Mouse (Mus musculus) midbrain, embryonic 15.5 days (tissue): ENCODE results near the gene Armh3. TPM values are rescaled to one million over a fixed set of nuclear protein-coding genes. Genes with fewer than 3 reads are reported as not detected.

Source experiments
- ATAC-seq: fragments of 200-750 bp; cut with Nextera tagmentation; replicated peaks from 2 replicates; pipeline ENCODE4 v1.8.0; 2017; ENCODE audit warnings: moderate TSS enrichment
- H3K27ac ChIP-seq: fragments of 300-500 bp; sonication (generic); 2 replicates; pipeline ENCODE4 v1.5.1; 2015; ENCODE audit warnings: mild to moderate bottlenecking, inconsistent platforms
- H3K27me3 ChIP-seq: fragments of 300-500 bp; sonication (generic); replicated peaks from 2 replicates; pipeline ENCODE4 v1.6.1; 2015; ENCODE audit warnings: inconsistent platforms
- H3K36me3 ChIP-seq: fragments of 300-500 bp; sonication (generic); replicated peaks from 2 replicates; pipeline ENCODE4 v1.6.1; 2015; ENCODE audit warnings: inconsistent platforms
- H3K4me1 ChIP-seq: fragments of 300-500 bp; sonication (generic); 2 replicates; pipeline ENCODE4 v1.6.1; 2015; ENCODE audit warnings: inconsistent platforms
- H3K4me2 ChIP-seq: fragments of 300-500 bp; sonication (generic); 2 replicates; pipeline ENCODE4 v1.6.1; 2015; ENCODE audit warnings: inconsistent platforms, mild to moderate bottlenecking, moderate library complexity
- H3K4me3 ChIP-seq: fragments of 300-500 bp; sonication (generic); 2 replicates; pipeline ENCODE4 v1.5.1; 2015; ENCODE audit warnings: mild to moderate bottlenecking, inconsistent platforms
- H3K9ac ChIP-seq: fragments of 300-500 bp; sonication (generic); 2 replicates; pipeline ENCODE4 v1.6.1; 2015; ENCODE audit warnings: mild to moderate bottlenecking, inconsistent platforms
- H3K9me3 ChIP-seq: fragments of 300-500 bp; sonication (generic); 2 replicates; pipeline ENCODE4 v1.6.1; 2016; ENCODE audit warnings: inconsistent platforms
- WGBS: fragments of 180-500 bp; shearing (Covaris S2); methylation state at CpG from one replicate; pipeline ENCODE4 v1.1.7; 2015; ENCODE audit warnings: mixed read lengths; 5-methylcytosine and 5-hydroxymethylcytosine counted together
- polyA plus RNA-seq: library from polyadenylated mRNA; unstranded; fragments of >200 nt; fragmentation: Nextera tagmentation; extraction: Ambion mirVana; gene quantifications from 2 replicates; pipeline ENCODE4 v1.2.1, GENCODE M21; 2015

Gene Armh3
- polyA plus RNA-seq, 1 experiment from 2014 or later: 25.4 TPM

- Histone ChIP-seq H3K9ac (no peak overlapping the region), H3K9me3 (no peaks in the 10 kb centered on the region), H3K27me3 (no peaks in the 10 kb centered on the region), H3K27ac (no peak overlapping the region), H3K4me1 (peaks cover 6% of the 10 kb centered on the region; the same call in 1 of the 2 replicates), H3K36me3 (no peaks in the 10 kb centered on the region), H3K4me2 (no peak overlapping the region), H3K4me3 (no peak overlapping the region)
- no peak for ATAC-seq
- whole genome bisulfite sequencing: 68% methylated on average over 3 of the region's 3 CpGs
These were observed 210.8 kb downstream of the Armh3 start for GRCm38 (mm10) chr19:45787450-45787849.

GRCm38 (mm10) chr19:45785470-45785869 is 212.8 kb downstream of the Armh3 start:
- Histone ChIP-seq H3K4me1 (peaks cover 24% of the 10 kb centered on the region), H3K4me2 (no peak overlapping the region), H3K36me3 (no peaks in the 10 kb centered on the region), H3K4me3 (no peak overlapping the region), H3K9ac (no peak overlapping the region), H3K27me3 (no peaks in the 10 kb centered on the region), H3K27ac (no peak overlapping the region), H3K9me3 (no peaks in the 10 kb centered on the region)
- WGBS: 77% methylated on average over 3 of the region's 3 CpGs
- ATAC-seq: no peak

- Histone ChIP-seq H3K4me1 (peaks cover 37% of the 10 kb centered on the region), H3K36me3 (no peaks in the 10 kb centered on the region), H3K9me3 (no peaks in the 10 kb centered on the region), H3K4me2 (peak overlapping the region; percentile 55), H3K4me3 (peak overlapping the region; percentile 88), H3K27me3 (no peaks in the 10 kb centered on the region), H3K9ac (peak overlapping the region; percentile 7; the same call in 1 of the 2 replicates), H3K27ac (peak overlapping the region; percentile 61)
- no peak for ATAC-seq
- 34% methylated on average over 17 of the region's 17 CpGs for WGBS
These were observed 214.2 kb downstream of the Armh3 start for GRCm38 (mm10) chr19:45783933-45784576.

- Histone ChIP-seq H3K9ac (peak within 1 kb of the TSS; percentile 89), H3K36me3 (0 out of 2 replicates have a peak, but pooled peaks cover 1% of the 10 kb centered on the region), H3K4me2 (peak within 1 kb of the TSS; percentile 62), H3K4me1 (peaks cover 37% of the 10 kb centered on the region), H3K27ac (peak within 1 kb of the TSS; percentile 99), H3K9me3 (no peaks in the 10 kb centered on the region), H3K27me3 (no peaks in the 10 kb centered on the region), H3K4me3 (peak within 1 kb of the TSS; percentile 88)
- WGBS: under 1% methylated on average over 71 of the region's 71 CpGs
- ATAC-seq: peak; percentile 97
These were observed 214.9 kb downstream of the Armh3 start, which contains the start of gene Mgea5 for GRCm38 (mm10) chr19:45783181-45783932. Gene Mgea5, minus strand, starts transcription at chr19:45783837.

GRCm38 (mm10) chr19:45782315-45783001 is 215.8 kb downstream of the Armh3 start:
- Histone ChIP-seq H3K9ac (peak overlapping the region; percentile 89), H3K4me3 (peak overlapping the region; percentile 88), H3K4me2 (peak overlapping the region; percentile 62), H3K9me3 (no peaks in the 10 kb centered on the region), H3K4me1 (peaks cover 37% of the 10 kb centered on the region), H3K36me3 (0 out of 2 replicates have a peak, but pooled peaks cover 9% of the 10 kb centered on the region), H3K27me3 (no peaks in the 10 kb centered on the region), H3K27ac (peak overlapping the region; percentile 99)
- WGBS: under 1% methylated on average over 36 of the region's 36 CpGs
- peak; percentile 26 for ATAC-seq

- H3K9me3 ChIP-seq: no peaks in the 10 kb centered on the region
- H3K36me3 ChIP-seq: 0 out of 2 replicates have a peak, but pooled peaks cover 9% of the 10 kb centered on the region
- peak overlapping the region; percentile 88 for H3K4me3 ChIP-seq
- H3K27me3 ChIP-seq: no peaks in the 10 kb centered on the region
- no peak for ATAC-seq
- H3K4me2 ChIP-seq: peak overlapping the region; percentile 62
- 59% methylated on average over 8 of the region's 8 CpGs for WGBS
- no peak overlapping the region for H3K27ac ChIP-seq
- H3K9ac ChIP-seq: 0 out of 2 replicates have a peak overlapping the region, but pooled peaks have one; percentile 89
- H3K4me1 ChIP-seq: peaks cover 37% of the 10 kb centered on the region
These were observed 216.6 kb downstream of the Armh3 start for GRCm38 (mm10) chr19:45781676-45782075.

GRCm38 (mm10) chr19:45780350-45780915 is 217.9 kb downstream of the Armh3 start:
- H3K4me2 ChIP-seq: peak overlapping the region; percentile 62
- H3K36me3 ChIP-seq: peaks cover 17% of the 10 kb centered on the region; the same call in 1 of the 2 replicates
- H3K27ac ChIP-seq: no peak overlapping the region
- H3K4me1 ChIP-seq: peaks cover 37% of the 10 kb centered on the region
- no peaks in the 10 kb centered on the region for H3K27me3 ChIP-seq
- ATAC-seq: no peak
- H3K9ac ChIP-seq: no peak overlapping the region
- H3K9me3 ChIP-seq: no peaks in the 10 kb centered on the region
- WGBS: 87% methylated on average over 13 of the region's 13 CpGs
- H3K4me3 ChIP-seq: peak overlapping the region; percentile 88; the same call in 1 of the 2 replicates

GRCm38 (mm10) chr19:45775486-45775885 is 222.8 kb downstream of the Armh3 start:
- H3K4me2 ChIP-seq: no peak overlapping the region
- H3K9ac ChIP-seq: no peak overlapping the region
- no peaks in the 10 kb centered on the region for H3K9me3 ChIP-seq

GRCm38 (mm10) chr19:45771501-45771900 is 226.8 kb downstream of the Armh3 start:
- H3K4me1 ChIP-seq: no peaks in the 10 kb centered on the region
- no peaks in the 10 kb centered on the region for H3K27me3 ChIP-seq
- H3K9ac ChIP-seq: no peak overlapping the region
- peaks cover 82% of the 10 kb centered on the region for H3K36me3 ChIP-seq
- 90% methylated on average over 5 of the region's 5 CpGs for WGBS
- no peak overlapping the region for H3K4me3 ChIP-seq
- H3K4me2 ChIP-seq: no peak overlapping the region
- H3K27ac ChIP-seq: no peak overlapping the region
- H3K9me3 ChIP-seq: no peaks in the 10 kb centered on the region
- ATAC-seq: no peak

More at GRCm38 (mm10) chr19:45775486-45775885, 222.8 kb downstream of the Armh3 start:
- 84% methylated on average over 2 of the region's 2 CpGs for WGBS
- Histone ChIP-seq H3K4me1 (peaks cover 13% of the 10 kb centered on the region), H3K4me3 (no peak overlapping the region), H3K27me3 (no peaks in the 10 kb centered on the region), H3K36me3 (peaks cover 58% of the 10 kb centered on the region), H3K27ac (no peak overlapping the region)
- no peak for ATAC-seq
